Mouse (Mus musculus) heart, postnatal 4 days (tissue): ENCODE measurements around the gene Irf9. TPM values are rescaled to one million over a fixed set of nuclear protein-coding genes. Genes with fewer than 3 reads are reported as not detected.

Experiments used
- DNase-seq: peaks from one replicate; pipeline ENCODE4 v3.0.0; 2021
- total RNA-seq, 2 experiments: library from RNA; stranded (reverse); gene quantifications; 2 replicates each; pipeline ENCODE4 v1.2.3; 2021

Gene Irf9
- total RNA-seq, 2 experiments from 2014 or later = 7.6 to 9.9 TPM

DNA sequence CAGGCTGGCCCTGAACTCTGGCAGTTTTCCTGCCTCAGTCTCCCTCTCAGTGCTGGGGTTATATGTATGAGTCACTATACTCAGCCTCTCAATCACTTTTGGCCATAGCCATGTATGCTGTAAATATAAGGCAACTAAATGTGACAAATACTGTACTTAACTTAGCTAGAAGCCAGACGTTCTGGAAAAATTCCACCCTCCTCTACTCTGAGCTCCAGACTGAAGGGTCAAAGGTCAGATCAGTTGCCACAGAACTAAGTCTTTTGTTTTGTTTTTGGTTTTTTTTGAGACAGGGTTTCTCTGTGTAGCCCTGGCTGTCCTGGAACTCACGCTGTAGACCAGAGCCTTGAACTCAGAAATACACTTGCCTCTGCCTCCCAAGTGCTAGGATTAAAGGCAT, 12.5 kb downstream of the Irf9 start:
- no peak for DNase-seq

DNA sequence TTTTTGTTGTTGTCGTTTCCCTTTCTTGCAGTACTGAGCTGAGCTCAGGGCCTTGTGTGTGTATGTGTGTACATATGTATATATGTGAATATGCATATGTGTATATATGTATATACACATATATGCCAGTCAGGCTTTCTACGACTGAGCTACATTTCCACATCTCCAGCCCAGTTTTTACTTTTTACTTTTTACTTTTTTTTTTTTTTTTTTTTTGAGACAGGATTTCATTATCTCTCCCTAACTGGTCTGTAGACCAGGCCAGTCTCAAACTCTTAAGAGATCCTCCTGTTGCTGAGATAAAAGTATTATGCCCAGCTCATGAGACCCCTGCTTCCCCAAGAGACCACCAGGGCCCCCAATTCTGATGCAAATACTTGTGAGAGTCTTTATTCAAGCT, 13.5 kb downstream of the Irf9 start:
- no peak for DNase-seq

- peak; percentile 43 for DNase-seq
Observed at GRCm38 (mm10) chr14:55617822-55618221, 14.5 kb downstream of the Irf9 start, which contains the start of gene Rec8. TSS of gene Rec8 (plus strand) at chr14:55618037.

- no peak for DNase-seq
Observed at GRCm38 (mm10) chr14:55618486-55619195, 15.3 kb downstream of the Irf9 start.

DNA sequence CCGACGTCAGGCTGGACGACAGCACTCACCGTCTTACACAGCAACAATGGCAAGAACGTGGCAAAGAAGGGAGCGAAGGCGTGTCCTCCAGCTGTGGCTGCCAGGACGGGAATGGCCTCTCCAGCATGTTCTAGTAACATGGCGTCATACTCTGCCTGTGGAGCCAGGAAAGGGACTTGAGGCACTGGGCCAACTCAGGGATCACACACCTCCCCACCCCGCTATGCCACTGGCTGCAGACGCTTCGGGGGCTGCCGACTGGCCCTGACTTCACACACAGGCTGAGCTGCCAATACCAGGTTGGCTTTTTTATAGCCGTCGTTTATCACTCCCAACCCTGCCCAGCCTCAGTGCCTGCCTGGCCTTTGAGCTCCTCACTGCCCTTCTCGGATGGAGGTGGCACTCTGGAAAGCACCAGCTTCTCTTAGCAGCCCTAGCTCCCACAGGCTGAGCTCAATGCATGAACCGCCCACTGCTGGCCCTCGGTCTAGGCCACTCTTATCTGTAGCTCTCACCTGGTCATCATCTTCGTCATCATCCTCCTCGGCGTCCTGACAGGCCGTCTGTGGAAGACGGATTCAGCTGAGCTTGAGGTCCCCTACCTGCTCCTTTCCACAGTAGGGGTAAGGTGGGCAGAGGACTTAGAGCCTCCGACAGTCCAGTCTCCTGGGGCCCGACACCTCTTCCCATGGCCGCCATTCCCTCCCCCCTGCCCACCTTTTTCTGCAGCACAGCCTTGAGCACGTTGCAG, 24.9 kb downstream of the Irf9 start:
- DNase-seq = peak; percentile 20

GRCm38 (mm10) chr14:55629312-55629711, 25.9 kb downstream of the Irf9 start:
- DNase-seq = peak; percentile 68

DNA sequence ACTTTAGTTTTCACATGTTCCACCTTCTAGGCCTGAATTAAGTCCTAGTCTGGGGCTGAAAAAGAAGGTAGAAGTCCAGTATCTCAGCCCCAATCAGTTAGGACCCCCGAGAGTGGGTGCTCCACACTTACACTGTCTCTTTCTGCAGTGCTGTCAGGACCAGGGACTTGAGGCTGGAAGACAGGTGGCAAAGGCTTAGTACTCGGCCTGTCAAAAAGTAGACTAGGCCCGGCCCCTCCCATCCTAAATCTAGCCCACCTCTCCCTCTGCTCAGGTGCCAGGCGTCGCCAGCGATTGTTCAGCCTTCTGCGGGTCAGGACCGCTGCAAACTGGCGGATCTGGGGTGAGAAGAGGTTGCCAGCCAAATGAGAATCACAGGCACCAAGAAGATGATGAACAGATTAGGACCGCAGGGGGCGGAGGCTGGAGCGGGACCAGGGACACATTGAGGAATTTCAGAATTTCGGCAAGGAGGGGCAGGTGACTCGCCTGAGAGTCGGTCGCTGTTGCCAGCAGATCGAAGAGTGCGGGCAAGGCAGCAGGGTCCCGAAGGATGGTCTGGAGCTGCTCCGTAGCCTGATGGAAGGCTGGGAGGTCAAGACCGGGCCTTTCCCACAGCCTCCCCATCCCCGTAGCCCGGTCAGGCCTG, 31.6 kb downstream of the Irf9 start:
- DNase-seq = no peak

GRCm38 (mm10) chr14:55635523-55636007, 32.2 kb downstream of the Irf9 start, which contains the start of gene Ipo4:
TSS of gene Ipo4 (minus strand) at chr14:55635957.
- peak; percentile 90 for DNase-seq

GRCm38 (mm10) chr14:55637795-55638194, 34.4 kb downstream of the Irf9 start, which contains the start of gene Gm49378:
TSS of gene Gm49378 (minus strand) at chr14:55637895.
- DNase-seq = no peak

DNA sequence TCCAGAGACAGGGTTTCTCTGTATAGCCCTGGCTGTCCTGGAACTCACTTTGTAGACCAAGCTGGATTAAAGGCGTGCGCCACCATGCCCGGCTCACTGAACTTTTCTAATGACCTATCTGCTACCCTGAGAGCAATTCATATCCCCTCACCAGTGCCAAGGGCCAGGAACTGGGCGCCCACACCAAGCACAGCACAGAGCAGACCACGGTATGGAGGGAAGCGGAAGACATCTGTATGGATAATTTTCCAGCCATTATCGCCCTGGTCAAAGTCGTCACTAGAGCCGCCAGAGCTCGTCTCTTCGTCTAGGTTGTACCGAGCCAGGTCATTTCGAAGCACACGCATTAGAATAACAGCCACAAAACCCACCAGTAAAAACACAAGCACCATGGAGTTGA, 37.4 kb downstream of the Irf9 start:
- DNase-seq = no peak

DNA sequence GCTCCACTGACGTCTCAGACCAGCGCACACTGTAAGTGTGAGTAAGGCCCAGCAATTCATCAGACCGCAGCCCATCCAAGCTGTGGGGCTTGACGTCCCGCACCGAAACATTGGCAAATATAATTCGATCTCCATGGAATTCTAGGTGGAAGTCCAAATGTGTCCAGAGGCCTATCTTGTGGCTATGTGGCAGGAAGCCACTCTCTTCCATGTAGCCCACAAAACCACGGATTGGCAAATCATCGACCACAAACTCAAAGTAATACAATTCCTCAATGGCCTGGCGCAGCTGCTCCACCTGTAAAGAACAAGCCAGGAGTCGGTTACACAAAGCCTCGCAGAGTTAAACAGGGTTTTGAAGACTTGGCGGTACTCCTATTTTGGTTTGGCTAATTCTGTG, 37.9 kb downstream of the Irf9 start:
- no peak for DNase-seq

- no peak for DNase-seq
Observed at GRCm38 (mm10) chr14:55642679-55643059, 39.3 kb downstream of the Irf9 start.

DNA sequence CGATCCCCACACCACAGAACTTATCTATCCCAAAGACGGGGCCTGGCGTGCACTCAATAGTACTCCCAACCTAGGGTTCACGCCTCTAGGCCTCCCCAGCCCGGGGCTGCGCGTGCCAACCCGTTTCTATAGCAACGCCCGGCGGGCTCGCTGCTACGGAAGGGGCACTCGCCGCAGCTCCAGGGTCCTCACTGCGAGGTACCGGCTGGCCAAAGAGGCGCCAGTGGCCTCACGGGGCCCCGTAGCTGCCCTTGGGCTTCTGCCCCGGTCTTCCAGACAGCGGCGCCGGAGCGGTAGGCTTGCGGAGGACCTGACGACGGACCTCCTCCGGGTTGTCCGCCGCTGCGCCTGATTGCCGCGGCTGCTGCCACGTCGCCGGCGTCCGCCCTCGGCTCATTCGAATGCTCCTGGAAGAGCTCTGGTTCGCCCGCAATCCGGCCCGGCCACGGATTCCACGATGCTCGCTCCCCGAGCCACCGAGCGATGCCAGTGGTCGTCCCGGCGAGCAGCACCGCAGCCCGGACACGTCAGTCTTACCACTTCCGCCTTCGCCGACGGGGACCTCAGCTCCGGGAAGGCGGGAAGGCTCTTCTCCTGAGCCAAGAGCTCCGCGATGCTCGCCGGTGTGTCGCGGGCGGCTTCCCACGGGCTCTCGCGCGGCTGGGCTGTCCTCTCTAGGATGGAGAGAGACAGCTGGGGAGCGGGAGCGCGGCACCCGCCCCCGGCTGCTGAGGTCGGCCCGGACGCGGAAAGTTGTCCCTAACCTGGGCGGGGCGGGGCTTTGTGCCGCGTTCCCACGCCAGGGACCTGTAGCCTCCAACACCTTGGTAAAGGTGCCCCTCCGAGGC, 39.9 kb downstream of the Irf9 start, which contains the start of gene Tm9sf1:
Gene Tm9sf1, minus strand, starts transcription at position 747 of the 848 bp plus-strand sequence.
- peak; percentile 86 for DNase-seq

DNA sequence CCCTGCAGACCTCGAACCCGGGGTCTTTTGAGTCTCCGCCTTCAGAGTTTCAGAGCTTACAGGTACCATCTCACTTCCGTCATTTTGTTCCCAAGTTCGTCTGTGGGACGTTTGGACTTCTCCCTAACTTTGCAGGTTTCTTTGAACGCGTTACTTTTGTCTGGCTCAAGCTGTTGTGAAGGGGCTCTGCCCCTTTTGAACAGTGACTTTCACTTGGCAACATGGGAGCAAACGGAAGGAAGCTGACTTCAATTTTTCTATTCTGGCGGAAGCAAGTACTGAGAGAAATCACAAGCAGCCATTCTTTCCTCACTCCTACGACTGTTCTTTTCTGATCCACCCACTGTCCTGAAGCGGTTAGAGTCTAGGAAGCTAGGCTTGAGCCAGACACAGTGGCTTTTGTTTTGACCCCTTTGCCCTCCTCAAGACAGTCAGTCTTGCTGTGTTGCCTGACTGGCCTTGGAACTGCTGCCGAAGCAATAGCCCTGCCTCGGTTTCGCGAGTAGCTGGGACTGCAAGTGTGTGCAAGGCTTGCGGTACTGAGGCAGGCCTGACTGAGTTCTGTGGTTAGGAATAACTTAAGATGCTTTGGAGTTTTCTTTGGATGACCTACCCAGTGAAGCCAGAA, 41.0 kb downstream of the Irf9 start:
- peak; percentile 18 for DNase-seq

DNA sequence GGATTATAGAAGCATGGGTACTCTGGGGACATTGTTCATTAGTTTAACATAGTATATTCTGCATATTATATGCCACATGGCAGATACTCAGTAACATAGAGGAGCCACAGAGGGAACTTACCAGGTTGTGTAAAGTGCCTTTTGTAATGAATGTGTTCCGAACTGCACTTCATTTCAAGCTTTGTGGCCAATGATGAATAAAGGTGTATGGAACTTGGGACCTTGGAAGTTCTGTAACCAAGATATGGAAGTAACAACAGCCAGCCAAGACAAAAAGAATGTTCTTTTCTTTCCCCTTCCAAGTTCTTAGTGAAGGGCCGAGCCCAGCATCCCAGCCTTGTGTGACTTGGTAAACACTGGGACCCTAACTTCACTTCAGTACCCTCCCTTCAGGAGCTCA, 46.5 kb downstream of the Irf9 start, which contains the start of gene Tssk4:
Gene Tssk4, plus strand, starts transcription at position 301 of the 400 bp plus-strand sequence.
- no peak for DNase-seq

DNA sequence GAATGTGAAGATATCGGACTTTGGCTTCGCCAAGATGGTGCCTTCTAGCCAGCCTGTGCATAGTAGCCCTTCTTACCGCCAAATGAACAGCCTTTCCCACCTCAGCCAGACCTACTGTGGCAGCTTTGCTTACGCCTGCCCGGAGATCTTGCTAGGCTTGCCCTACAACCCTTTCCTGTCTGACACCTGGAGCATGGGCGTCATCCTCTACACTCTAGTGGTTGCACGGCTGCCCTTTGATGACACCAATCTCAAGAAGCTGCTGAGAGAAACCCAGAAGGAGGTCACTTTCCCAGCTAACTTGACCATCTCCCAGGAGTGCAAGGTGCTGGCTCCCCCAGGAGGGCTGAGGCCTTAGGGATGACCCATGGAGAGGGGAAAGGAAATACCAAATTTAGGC, 48.2 kb downstream of the Irf9 start:
- DNase-seq = no peak

DNA sequence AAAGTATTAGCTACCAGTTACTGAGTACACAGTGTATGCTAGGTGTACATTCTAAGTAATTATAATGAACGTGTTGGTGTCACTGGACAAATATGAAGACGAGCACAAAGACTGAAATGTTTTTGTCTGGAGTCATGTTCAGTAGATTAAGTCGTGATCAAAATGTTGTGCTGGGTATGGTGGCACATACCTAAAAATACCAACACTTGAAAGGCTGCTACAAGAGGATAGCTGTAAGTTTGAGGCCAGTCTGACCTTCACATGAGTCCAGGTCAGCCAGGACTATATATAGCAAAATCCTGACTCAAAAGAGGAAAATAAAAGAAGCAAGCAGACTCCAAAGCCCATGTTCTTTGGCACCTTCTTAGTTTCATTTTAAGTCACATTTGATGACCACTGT, 53.6 kb downstream of the Irf9 start:
- DNase-seq = no peak

DNA sequence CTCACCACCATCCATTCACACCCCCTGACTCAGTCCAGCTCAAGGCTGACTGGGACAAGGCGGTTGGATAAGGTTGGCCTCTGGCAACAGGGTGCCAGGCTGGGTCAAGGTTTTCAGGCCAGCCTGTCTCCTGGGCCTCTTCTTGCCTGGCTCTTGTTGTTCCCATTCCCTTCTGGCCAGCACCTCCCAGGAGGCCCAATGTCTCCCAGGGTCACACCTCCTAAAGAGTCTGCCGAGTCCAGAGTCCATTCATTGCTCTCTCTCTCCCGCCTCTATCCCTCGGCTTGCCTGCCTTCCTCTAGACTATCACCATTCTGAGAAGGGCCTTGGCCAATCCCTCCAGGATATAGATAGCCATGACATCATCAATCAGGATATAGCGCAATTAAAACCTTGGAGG, 54.6 kb downstream of the Irf9 start:
- DNase-seq = no peak
